Mouse (Mus musculus) right cerebral cortex, adult 18-20 months (tissue): ENCODE data around the gene 1700016H13Rik.

Experiments used
- DNase-seq: peaks from one replicate; pipeline ENCODE4 v3.0.0; 2022; ENCODE audit warnings: mixed read lengths

Gene 1700016H13Rik

DNA sequence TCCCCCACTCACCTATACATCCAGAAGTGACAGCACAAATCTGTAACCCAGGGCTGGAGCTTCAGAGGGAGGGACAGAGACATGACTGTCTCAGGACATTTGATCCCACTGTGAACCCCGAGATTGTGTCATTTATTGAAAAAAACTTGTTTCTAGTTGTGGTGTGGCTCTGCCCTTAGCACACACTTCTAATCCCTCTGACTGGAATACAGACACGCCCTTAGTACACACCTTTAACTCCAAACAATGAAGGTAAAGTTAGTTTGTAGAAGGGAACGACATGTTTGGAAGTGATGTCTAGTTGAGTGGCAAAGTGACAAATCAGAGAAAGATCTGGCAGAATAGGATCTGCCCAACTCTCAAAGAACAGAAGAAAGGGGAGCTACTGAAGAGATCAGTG is 16.0 kb upstream of the 1700016H13Rik start:
- no peak for DNase-seq

DNA sequence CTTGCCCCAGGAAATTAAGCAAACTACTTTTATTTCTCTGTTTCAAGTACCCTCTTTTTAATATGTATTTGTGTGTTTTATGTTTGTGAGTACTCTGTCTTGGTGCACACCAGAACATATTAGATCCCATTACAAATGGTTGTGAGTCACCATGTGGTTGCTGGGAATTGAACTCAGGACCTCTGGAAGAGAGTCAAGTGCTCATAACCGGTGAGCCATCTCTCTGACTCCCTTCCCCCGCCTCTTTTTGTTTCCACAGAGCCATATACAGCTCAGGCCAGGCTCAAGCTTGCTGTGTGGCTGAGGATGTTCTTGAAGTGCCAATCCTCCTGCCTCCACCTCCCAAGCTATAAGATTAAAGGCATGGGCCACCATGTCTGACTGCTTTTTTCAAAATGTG is 10.1 kb upstream of the 1700016H13Rik start:
- DNase-seq: no peak

DNA sequence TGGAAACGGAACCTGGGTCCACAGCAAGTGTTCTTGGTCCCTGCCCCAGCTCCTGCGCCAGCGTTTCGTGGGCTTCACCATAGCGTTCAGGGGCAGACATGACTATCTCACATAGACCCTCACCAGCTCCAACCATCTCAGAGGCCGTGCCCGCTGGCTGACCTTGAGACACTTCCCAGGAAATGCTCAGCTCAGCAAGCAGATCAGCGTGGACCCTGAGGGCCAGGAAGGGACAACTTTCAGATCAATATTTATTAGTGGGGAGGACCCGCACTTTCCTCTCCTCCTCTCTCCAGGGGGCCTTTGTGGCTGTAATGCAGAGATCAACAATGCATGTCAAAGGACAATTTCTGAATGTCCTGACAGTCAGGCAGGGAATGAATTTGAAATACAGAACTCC is 9.1 kb upstream of the 1700016H13Rik start:
- no peak for DNase-seq

DNA sequence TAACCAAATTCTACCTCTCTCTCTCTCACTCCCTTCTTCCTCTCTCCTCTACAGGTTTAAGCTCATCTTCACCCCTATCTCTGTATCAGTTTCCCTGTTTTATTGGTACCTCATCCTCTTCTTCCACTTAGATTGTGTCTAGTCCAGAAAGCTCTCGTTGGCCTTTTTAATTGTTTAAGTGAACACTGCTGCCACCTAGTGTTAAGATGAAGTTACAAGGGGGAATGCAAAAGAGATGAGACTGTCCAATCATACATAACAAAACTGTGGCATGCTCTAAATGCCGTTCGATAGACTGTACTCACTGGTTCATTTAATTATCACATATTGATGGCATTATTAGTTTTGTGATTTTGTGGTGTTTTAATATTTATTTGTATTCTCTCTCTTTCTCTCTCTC is 3.8 kb upstream of the 1700016H13Rik start:
- peak; percentile 14 for DNase-seq

DNA sequence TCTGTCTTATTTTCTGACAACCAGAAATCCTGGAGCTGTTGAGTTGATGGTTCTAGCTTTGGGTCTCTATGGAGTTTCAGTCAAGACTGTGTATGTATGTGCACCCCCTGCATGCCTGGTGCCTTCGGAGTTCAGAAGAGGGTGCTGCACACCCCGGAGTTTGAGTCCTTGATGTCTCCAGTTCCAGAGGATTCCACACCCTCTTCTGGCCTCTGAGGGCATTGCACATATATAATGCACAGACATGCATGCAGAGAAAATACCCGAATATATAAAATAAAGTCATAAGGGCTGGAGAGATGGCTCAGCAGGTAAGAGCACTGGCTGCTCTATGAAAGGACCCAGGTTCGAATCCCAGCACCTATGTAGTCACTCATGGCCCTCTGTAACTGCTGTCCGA is 3.1 kb upstream of the 1700016H13Rik start:
- DNase-seq: no peak

DNA sequence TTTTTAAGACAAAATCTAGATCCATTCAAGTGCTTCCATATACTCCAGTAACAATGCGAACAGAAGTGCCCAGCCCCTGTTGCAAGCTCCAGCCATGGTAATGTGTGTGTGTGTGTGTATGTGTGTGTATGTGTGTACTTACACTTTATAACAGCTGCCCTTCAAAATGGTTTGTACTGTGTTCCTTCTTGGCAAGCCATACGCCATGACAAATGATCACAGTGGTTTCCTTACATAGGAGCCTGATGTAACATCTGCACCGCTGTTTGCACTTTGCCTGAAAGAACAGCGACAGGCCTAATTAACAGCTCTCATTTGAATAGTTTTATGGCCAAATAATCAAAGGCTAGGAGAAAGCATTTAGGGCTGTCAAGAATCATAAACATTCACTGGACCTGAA is 1.0 kb downstream of the 1700016H13Rik start:
- no peak for DNase-seq

DNA sequence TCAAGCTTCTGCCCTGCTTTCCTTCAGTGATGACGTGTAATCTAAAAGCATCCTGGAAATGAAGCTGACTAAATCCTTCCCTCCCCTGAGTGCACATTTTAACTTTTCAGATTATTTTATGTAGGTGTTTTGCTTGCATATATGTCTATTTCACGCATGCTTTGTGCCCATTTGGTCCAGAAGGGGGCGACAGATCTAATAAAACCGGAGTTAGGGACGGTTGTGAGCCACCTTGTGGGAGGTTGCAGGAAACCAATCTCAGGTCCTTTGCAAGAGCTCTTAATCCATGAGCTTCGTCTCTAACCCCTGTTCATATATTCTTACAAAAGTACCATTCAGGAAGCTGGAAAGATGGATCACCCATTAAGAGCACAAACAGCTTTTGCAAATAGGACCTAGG is 1.6 kb downstream of the 1700016H13Rik start:
- DNase-seq: peak; percentile 20

DNA sequence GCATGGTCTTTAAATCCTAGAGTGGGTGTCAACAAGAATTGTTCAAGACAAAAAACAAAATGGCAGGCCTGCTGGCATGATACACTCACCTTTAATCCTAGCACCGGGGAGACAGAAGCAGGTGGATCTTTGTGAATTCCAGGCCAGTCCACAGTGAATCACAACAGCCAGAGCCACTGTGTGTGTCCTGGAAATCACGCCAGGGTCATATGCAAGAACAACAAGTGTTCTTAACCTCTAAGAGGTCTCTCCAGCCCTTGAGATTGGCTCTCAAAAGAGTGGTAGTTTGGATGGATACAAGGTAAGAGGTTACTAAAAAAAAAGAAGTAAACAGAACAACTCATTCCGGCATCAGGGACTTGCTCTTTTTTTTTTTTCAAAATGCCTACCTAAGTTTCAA is 8.5 kb downstream of the 1700016H13Rik start:
- DNase-seq: no peak

DNA sequence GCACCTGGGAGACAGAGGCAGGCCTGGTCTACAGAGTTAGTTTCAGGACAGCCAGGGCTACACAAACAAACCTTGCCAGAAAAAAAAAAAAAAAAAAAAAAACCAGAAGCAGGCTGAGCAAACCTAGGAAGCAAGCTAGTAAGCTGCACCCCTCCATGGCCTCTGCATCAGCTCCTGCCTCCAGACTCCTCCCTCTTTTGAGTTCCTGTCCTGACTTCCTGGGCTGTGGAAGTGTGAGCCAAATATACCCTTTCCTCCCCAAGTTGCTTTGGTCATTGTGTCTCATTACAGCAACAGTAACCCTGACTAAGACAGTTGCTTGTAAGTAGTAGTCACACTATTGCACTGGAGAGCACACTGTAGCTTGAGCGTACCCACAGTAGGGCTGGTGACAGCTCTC is 11.6 kb downstream of the 1700016H13Rik start:
- no peak for DNase-seq

DNA sequence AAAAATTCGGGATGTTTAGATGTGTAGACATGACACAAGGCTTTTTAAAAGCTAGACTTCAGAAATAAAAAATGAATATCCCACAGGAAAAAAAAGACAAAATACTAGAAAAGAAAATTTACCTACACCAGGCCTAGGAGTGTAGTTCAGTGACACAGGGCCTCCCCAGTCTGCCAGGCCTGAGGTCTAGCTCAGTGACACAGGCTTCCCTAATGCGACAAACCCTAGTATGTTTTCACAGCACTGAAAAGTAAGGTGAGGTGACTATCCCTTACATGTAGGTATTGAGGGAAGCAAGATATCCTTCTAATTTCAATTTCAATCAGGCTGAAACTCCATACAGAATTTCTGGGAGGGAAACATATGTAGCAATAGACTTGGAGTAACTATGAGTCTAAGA is 18.6 kb downstream of the 1700016H13Rik start:
- no peak for DNase-seq

DNA sequence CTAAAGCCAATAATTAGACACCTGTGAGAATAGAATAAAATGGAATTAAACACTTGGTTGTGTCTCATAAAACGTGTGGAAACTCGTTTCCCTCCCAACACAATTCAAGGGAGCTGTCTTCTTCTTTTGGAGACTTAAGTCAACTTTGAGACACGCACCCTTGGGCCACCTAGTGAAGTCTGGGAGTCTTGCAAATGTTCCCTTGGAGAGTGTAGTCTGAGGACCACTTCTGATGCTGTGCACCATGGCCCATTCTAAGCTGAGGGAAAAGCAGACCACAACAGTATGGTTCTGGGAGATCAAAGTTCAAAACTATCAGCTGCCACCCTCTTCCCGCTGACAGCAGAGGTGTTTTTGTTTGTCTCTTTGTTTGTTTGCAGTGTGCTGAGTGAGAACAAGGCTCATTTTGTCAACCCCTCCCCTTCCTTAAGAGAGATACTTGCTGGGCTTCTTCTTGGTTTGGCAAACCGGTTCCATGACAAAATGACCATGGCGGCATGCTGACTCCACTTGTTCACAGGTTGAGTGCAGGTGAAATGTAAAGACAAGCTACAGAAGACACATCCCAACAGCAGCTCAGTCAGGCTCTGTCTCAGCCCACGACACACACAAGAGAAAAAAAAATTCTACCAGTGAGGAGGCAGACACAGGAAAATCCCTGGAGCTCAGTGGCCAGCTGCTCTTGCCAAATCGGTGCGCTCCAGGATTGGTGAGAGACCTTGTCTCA is 25.8 kb downstream of the 1700016H13Rik start:
- no peak for DNase-seq

DNA sequence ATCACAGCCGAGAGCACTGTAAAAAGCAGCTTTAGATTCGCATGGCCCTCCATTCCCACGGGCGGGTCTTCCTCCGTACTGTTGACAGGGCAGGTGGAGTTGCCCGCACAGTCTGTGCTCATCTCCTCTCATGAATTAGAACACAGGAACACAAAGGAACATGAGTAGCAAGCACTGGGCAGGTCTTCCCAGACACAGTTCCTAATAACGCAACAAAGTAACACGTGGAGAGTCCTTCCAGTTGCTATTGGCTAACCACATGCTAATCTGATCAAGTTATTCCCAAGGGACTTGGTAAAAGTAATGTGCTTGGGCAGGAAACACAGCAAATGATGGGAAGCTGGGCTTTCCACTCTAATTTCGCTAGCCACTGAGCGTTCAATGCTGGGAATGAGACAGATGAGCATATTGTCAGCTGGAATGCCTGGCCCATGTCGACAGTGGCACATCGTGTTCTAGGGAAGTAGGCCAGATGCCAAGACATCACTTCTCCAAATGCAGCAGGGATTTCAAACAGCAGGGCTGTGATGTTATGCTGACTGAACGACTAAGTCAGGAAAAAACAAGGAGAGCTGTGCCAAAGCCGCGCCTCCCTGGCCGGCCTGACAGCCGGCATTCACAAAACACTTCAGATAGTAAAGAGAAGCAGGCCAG is 26.6 kb downstream of the 1700016H13Rik start, which contains the start of gene Slc10a6:
Slc10a6 (minus strand) TSS at position 293 of the 654 bp plus-strand sequence.
- DNase-seq: peak; percentile 73

DNA sequence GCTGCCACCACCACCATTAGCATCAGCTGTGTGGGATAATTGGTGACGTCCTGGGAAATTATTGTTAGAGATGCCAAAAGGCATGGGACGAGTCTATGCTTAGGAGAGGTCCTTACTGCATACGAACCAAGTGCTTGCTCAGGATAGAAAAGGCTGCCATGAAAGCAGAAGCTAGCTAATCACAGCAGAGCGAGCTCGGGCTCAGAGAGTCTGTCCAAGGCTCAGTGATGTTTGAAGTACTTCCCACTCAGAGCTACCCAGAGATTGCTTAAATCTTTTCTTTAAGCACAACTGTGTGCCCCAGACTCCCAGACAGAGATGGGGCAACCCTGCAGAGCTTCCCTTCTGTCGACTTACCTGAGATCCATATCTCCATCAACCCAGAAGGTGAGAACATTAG is 27.3 kb downstream of the 1700016H13Rik start:
- DNase-seq: no peak

DNA sequence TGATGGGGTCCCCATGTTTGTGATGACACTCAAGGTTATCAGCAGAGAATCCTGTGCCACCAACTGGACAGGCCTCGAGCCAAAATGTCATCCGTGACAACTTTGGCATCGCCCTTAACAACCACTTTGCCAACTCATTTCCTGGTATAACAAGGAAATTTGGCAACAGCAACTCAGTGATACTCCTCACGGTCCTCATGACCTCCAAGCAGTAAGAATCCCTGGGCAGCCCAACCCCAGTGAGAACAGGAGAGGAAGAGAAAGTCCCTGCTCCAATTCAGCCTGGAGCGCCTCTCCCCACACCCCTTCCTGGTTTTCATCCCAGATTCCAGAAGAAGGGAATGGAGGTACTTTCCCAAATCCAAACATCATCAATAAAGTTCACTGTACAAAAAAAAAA is 31.0 kb downstream of the 1700016H13Rik start:
- no peak for DNase-seq

DNA sequence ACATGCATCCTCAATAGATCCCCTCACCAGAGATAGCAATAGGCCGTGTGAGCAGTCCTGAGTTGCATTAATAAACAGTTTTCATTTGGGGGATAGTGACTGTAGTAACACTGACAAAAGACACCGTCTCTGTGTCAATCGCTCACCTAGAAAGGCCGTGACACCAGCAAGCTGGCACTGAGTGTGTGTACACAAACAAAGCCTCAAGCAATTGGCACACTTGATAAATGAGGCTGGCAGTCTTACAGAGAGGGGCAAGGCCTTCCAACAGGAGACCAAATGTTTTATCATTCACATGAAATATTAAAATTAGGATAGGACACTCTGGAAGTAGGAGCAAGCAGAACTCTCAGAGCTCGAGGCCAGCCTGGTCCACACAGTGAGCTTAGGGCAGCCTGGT is 33.5 kb downstream of the 1700016H13Rik start:
- no peak for DNase-seq

DNA sequence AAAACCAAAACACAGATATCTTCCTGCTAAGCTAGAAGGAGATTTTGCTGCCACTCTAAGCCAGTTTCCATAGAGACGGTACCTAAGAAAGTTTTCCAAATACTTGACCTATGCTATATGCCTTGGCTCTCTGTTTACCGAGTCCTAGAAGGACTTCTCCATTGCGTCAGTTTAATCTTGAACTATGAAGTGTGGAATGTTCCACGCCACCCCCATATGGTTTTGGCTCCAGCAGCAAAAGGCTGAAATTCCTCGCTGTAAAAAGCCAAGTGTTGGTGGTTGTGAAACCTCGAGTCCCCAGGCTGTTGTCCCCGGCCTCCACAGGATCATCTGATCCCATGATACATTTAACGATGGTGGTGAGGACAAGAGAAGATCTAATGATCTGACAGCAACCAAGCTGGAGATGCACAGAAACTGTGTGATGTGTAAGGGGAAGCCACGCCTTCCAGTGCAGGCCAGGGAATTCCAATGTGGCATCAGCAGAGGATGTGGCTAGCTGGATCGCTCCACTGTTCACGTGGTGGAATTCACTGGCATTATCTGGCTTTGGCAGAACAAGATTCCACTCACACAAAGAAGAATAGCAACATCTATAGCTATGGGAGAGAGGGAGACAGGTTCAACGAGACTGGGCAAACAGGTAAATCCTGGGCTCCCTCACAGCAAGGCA is 35.4 kb downstream of the 1700016H13Rik start:
- no peak for DNase-seq

DNA sequence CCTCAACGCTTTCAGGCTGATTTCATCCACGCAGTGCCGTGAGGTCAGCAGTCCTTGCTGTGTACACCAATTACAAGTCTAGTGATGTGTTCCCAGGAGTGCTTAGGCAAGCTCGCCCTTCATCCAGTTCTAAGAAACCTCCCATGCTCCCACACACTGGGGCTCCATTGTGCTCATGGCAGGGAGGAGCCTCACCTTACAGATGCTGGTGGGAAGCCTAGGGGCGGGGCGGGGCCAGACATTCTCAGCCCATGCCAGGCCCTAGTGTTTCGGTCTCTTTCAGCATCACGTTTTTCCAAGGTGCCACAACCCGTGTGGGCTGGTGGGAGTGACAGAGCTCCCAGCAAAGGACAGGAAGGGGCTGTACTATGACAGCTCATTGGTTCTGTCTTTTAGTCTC is 38.6 kb downstream of the 1700016H13Rik start:
- no peak for DNase-seq

DNA sequence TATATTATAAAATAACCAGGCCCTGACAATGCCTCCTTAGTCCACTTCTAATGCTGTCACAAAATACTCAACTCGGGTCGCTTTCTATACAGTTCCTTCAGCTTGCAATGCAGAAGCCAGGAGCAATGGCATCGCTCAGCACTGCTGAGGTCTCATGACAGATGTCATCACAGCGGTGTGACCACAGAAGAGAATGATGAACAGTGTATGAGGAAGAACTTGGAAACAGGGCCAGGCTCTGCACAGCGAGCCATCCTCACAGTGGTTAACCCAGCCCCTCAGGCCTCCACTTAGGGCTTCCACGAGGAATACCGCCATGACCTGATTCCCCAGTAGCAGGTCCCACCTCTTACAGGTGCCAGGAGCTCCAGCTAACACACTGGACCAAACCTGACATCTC is 41.5 kb downstream of the 1700016H13Rik start:
- DNase-seq: no peak

DNA sequence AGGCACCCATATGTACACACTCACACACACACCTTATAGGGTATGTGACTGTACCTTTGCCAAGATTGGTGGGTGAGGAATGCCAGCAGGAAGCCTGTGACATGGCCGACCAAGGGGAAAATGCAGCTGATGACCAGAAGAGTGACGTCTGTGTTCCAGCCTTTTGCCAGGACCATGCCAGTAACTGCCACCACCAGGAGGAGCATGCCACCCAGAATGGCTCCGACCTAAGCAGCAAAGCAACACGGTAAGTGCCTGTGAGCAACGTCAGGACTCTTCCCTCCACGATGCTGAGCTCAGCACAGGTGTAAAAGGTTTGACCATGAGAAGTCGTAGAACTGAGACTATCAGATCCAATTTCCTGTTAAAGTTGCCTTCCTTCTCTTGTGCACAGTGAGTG is 43.5 kb downstream of the 1700016H13Rik start:
- no peak for DNase-seq

DNA sequence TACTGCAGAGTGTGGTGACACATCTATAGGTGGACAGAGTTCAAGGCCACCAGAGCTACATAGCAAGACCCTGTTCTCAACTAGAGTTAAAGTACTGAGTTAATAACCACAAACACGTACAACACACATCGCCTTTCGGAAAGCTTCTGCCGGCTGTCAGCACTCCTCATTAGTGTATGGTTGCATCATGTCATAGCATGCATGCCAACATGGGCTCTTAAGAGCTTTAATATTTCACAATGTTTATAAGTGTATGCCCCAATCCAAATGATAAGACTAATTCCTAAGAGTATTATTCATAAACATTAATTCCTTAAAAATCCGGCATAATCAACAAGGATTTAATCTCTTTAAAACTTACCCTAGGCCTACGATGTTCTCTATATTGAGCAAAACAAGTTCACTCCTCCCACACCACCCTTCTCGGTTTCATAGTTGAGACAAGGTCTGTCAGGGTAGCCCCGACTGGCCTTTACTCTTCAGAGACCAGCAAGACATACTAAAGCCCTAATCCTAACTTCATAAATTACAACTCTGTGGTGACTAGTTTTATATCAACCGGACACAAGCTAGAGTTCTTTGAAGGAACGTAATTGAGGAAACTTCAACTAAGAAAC is 44.8 kb downstream of the 1700016H13Rik start:
- no peak for DNase-seq

DNA sequence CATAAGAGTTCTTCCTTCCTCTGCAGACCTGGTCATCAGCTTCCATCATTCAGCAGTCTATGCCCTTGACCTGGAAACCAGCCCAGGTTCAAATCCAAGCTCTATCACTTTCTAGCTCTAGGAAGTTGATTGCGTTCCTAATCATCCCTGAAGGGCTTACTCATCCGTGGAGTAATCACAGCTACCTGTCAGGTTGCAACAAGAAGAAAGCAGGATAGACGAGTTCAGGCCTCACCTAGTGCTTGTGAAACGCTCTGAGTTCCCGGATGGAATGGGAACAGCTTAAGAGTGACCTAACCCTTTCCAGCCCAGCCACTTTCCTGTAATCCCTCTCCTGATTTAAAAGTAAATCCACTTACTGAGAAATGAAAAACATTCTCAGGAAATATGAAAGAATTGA is 45.7 kb downstream of the 1700016H13Rik start:
- no peak for DNase-seq

DNA sequence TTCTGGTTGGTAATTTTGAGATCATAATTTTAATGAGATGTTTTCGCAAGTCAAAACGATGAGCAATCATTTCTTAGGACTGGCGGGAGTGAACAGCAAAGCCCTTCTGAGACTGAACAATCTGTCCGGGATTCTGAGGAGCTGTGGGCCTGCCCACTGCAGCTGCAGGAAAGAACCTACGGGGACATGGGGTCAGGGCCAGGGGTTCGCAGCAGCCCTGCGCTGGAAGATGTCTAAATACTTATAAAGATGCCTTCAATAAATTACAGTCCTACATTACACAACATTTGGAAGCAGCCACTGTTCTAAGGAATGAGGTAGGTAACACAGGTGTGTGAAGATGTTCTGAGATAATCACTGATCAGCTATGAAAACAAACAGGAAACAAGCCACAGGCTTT is 50.1 kb downstream of the 1700016H13Rik start:
- no peak for DNase-seq

DNA sequence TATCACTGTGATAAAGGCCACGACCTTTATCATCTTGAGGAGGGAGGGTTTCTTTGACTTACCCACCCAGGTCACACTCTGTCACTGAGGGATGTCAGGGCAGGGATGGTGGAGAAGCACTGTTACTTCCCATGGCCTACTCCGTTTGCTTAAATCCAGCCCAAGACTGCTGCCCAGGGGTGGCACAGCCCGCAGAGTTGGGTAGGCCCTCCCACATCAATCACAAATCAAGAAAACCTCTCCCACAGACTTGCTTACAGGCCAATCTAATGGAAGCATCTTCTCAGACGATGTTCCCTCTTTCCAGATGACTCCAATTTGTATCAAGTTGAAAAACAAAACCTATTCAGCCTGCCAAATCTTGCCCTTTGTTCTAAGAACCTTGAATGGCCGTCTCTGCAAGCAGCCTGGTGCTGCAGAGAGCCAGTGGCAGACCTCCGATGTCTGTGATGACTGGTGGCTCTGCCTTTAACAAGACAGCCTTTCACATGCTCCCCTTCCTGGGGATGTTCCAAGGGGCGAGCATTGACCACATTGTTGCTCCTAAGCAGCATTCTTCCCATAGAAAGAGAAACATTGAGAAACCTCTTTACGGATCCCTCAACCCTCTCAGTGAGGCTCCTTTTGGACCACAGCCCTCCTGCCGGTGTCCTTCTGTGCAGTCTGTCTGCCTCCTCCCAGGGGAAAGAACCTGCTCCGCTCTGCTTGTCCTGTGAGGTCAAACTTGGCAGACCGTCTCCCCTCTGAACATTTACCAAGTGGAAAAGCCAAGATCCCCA is 52.5 kb downstream of the 1700016H13Rik start:
- DNase-seq: no peak
